In genomic region chr9:72638951-72639842, GRCm38 (mm10) we compare ENCODE assay signal across 8 mouse cellular contexts. TPM values are rescaled to one million over a fixed set of nuclear protein-coding genes. Genes with fewer than 3 reads are reported as not detected.
DNase-seq lines count a peak whose midpoint lies in the region; ATAC-seq lines count a peak whose summit lies in the region.

No protein-coding gene starts in this region.

- H3K9ac ChIP-seq in limb, embryonic 11.5 days (ENCODE audit: low read length), result peak overlapping the region; percentile 78

- peak overlapping the region; percentile 55 for H3K4me2 ChIP-seq in limb, embryonic 11.5 days (ENCODE audit: low read depth, severe bottlenecking)

- H3K4me1 ChIP-seq in limb, embryonic 11.5 days (ENCODE audit: control insufficient read depth, insufficient read depth, low read length), result peaks cover 17% of the 10 kb centered on the region

- no peak for DNase-seq in cerebellum, postnatal 25 days
- peak; percentile 91 for DNase-seq in ES-CJ7 (ENCODE audit: low read depth, low spot score)
- DNase-seq in limb, embryonic 11.5 days (ENCODE audit: low spot score), result peak; percentile 75
- peak; percentile 21 for DNase-seq in naive thymus-derived CD4-positive, alpha-beta T cell, adult 2 months (ENCODE audit: low read depth)
- no peak for DNase-seq in left cerebral cortex, postnatal 4 days
- DNase-seq in cerebellum, postnatal 10 days, result no peak

- intact Hi-C loops in left cerebral cortex, postnatal 4 days (cut with DNase I), result loop anchor here (5.0 kb wide), 1 partner anchor 33 kb away; no protein-coding TSS in a partner anchor

- WGBS in limb, embryonic 11.5 days, result 47% methylated on average over 9 of the region's 9 CpGs

- peak; percentile 36; the same call in 1 of the 2 replicates for ATAC-seq in cerebellum, adult (ENCODE audit: insufficient number of reproducible peaks, low FRiP score, low TSS enrichment)
- ATAC-seq in erythroid progenitor cell, adult 5-6 weeks (replicated peaks; ENCODE audit: low FRiP score, poor library complexity, severe bottlenecking), result peak; percentile 40; the same call in 1 of the 2 replicates
- ATAC-seq in limb, embryonic 11.5 days (ENCODE audit: insufficient number of reproducible peaks, low FRiP score, low TSS enrichment, low read depth), result peak; percentile 84

- H3K27me3 ChIP-seq in limb, embryonic 11.5 days (ENCODE audit: control insufficient read depth, insufficient read depth, low read length), result no peaks in the 10 kb centered on the region

- H3K4me3 ChIP-seq in limb, embryonic 11.5 days (ENCODE audit: low read depth, low read length), result peak overlapping the region; percentile 26

- no peaks in the 10 kb centered on the region for H3K36me3 ChIP-seq in limb, embryonic 11.5 days (ENCODE audit: control insufficient read depth, insufficient read depth, low read length)

- no peaks in the 10 kb centered on the region for H3K9me3 ChIP-seq in limb, embryonic 11.5 days (ENCODE audit: control insufficient read depth, low read length)

- peak overlapping the region; percentile 100 for H3K27ac ChIP-seq in limb, embryonic 11.5 days (replicated peaks; ENCODE audit: low read depth, low read length)

RNA-seq across cellular contexts. Expression of gene Nedd4, which starts 22.9 kb away (rescaled TPM):
- total RNA-seq in erythroid progenitor cell, adult 5-6 weeks (2015; ENCODE audit: low replicate concordance), result 47.8 and 53.0 TPM in 2 replicates
- 52.5 and 67.9 TPM in 2 replicates for total RNA-seq in erythroid progenitor cell, adult 5-6 weeks (2017; ENCODE audit: low replicate concordance)
- polyA plus RNA-seq in limb, embryonic 11.5 days (2014; fragmentation: Nextera tagmentation; extraction: Ambion mirVana), result 815 and 849 TPM in 2 replicates
- total RNA-seq in left cerebral cortex, postnatal 4 days (2021), result 100 to 1,000 TPM; 392 to 399 TPM

Comparison
In these comparisons a context has a peak if more than half of its experiments do, and no peak if none do; other contexts are left out.
1. DNase-seq: peak in ES-CJ7 (single experiment), limb, embryonic 11.5 days (single experiment) and naive thymus-derived CD4-positive, alpha-beta T cell, adult 2 months (single experiment); none in cerebellum, postnatal 25 days (0 of 2), left cerebral cortex, postnatal 4 days (single experiment) and cerebellum, postnatal 10 days (0 of 2).
2. RNA of gene Nedd4, which starts 22.9 kb away (total RNA-seq): 392 to 399 TPM in left cerebral cortex, postnatal 4 days; 47.8 to 67.9 TPM in erythroid progenitor cell, adult 5-6 weeks; every median in the first group is over 4 times any median in the second.
3. Peak in every context shown above with its lines, with median percentiles within 50 percentile points of each other: ATAC-seq.